ENCODE assay signal across 8 mouse cellular contexts in genomic region chr17:15375224-15375623, GRCm38 (mm10). TPM values are rescaled to one million over a fixed set of nuclear protein-coding genes. Genes with fewer than 3 reads are reported as not detected.
DNase-seq lines count a peak whose midpoint lies in the region; ATAC-seq and TF ChIP-seq lines count a peak whose summit lies in the region.

No protein-coding gene starts in this region.

- peaks cover 29% of the 10 kb centered on the region for H3K4me1 ChIP-seq in forebrain, postnatal 0 days (ENCODE audit: insufficient read depth)
- peaks cover 21% of the 10 kb centered on the region for H3K4me1 ChIP-seq in liver, embryonic 15.5 days (replicated peaks)

- H3K27me3 ChIP-seq in forebrain, postnatal 0 days (ENCODE audit: insufficient read depth, low read length), result no peaks in the 10 kb centered on the region
- peaks cover 91% of the 10 kb centered on the region for H3K27me3 ChIP-seq in liver, embryonic 15.5 days

- ATAC-seq in forebrain, postnatal 0 days, result no peak
- no peak for ATAC-seq in liver, embryonic 15.5 days (ENCODE audit: insufficient read depth)

- DNase-seq in heart, adult 8-10 months (ENCODE audit: low spot score), result peak; percentile 9
- DNase-seq in heart, postnatal 14 days, result no peak
- DNase-seq in CD4-positive, CD25-positive, alpha-beta regulatory T cell, adult 2 months (ENCODE audit: low read depth, low spot score), result peak; percentile 39
- no peak for DNase-seq in forebrain, postnatal 0 days
- DNase-seq in adrenal gland, adult 2 months, result no peak
- no peak for DNase-seq in left cerebral cortex, adult 18-20 months (ENCODE audit: low spot score in 2 of 2)
- no peak for DNase-seq in frontal cortex, postnatal 10 days (ENCODE audit: low spot score in 2 of 2)

- intact Hi-C loops in heart, postnatal 14 days (cut with DNase I), result loop anchor here (5.0 kb wide), 4 partner anchors 88 to 248 kb away; no protein-coding TSS in a partner anchor

- peak overlapping the region; percentile 81 for H3K4me3 ChIP-seq in forebrain, postnatal 0 days (ENCODE audit: low read depth, low read length)
- H3K4me3 ChIP-seq in liver, embryonic 15.5 days (replicated peaks), result peak overlapping the region; percentile 54

- no peaks in the 10 kb centered on the region for H3K9me3 ChIP-seq in forebrain, postnatal 0 days (ENCODE audit: low read length)
- H3K9me3 ChIP-seq in liver, embryonic 15.5 days (replicated peaks), result no peaks in the 10 kb centered on the region

- peak overlapping the region; percentile 90 for H3K27ac ChIP-seq in forebrain, postnatal 0 days (ENCODE audit: low read depth, low read length)
- no peak overlapping the region for H3K27ac ChIP-seq in liver, embryonic 15.5 days (replicated peaks)

- 2% methylated on average over 18 of the region's 18 CpGs for WGBS in forebrain, postnatal 0 days
- WGBS in liver, embryonic 15.5 days (ENCODE audit: insufficient replicate concordance), result under 1% methylated on average over 18 of the region's 18 CpGs

- H3K4me2 ChIP-seq in forebrain, postnatal 0 days (ENCODE audit: low read depth), result peak overlapping the region; percentile 97
- H3K4me2 ChIP-seq in liver, embryonic 15.5 days, result peak overlapping the region; percentile 63

- peak overlapping the region; percentile 84 for H3K9ac ChIP-seq in forebrain, postnatal 0 days
- peak overlapping the region; percentile 15; the same call in 1 of the 2 replicates for H3K9ac ChIP-seq in liver, embryonic 15.5 days

- peaks cover 13% of the 10 kb centered on the region for H3K36me3 ChIP-seq in forebrain, postnatal 0 days (ENCODE audit: insufficient read depth)
- H3K36me3 ChIP-seq in liver, embryonic 15.5 days (replicated peaks), result no peaks in the 10 kb centered on the region; the same call in 1 of the 2 replicates

- TF ChIP-seq CTCF in forebrain, postnatal 0 days (IDR thresholded peaks at IDR 0.05; ENCODE audit: low read depth), result no peak

RNA-seq across cellular contexts. Expression of gene Dll1, which starts 1.4 kb away (rescaled TPM):
- total RNA-seq in heart, adult 8-10 months (2022), result 1 to 10 TPM; 3.7 to 7.3 (median 5.7) TPM
- total RNA-seq in heart, postnatal 14 days (2021), result 1 to 10 TPM; 7.9 to 9.0 TPM
- 23.5 and 31.9 TPM in 2 replicates for total RNA-seq in forebrain, postnatal 0 days (2014; rRNA removed)
- 9.9 and 12.3 TPM in 2 replicates for polyA plus RNA-seq in forebrain, postnatal 0 days (2015; fragmentation: Nextera tagmentation; extraction: Ambion mirVana)
- polyA plus RNA-seq in liver, embryonic 15.5 days (2015; fragmentation: Nextera tagmentation; extraction: Ambion mirVana), result 1.1 and 1.5 TPM in 2 replicates
- total RNA-seq in adrenal gland, adult 2 months (2021), result 1 to 10 TPM; 4.2 to 4.6 TPM
- 9.8 and 12.6 TPM in 2 replicates for polyA plus RNA-seq in adrenal gland, adult 2 months (2012; rRNA removed)
- 1 to 10 TPM; 5.3 to 7.0 TPM for total RNA-seq in left cerebral cortex, adult 18-20 months (2021)

RNA-seq across cellular contexts. Expression of gene Fam120b, which starts 20.8 kb away (rescaled TPM):
- total RNA-seq in heart, adult 8-10 months (2022), result 10 to 100 TPM; 11.2 to 14.7 (median 14.2) TPM
- 10 to 100 TPM; 10.9 to 11.2 TPM for total RNA-seq in heart, postnatal 14 days (2021)
- 41.0 and 43.8 TPM in 2 replicates for total RNA-seq in forebrain, postnatal 0 days (2014; rRNA removed)
- 29.3 and 36.3 TPM in 2 replicates for polyA plus RNA-seq in forebrain, postnatal 0 days (2015; fragmentation: Nextera tagmentation; extraction: Ambion mirVana)
- 6.5 and 7.1 TPM in 2 replicates for polyA plus RNA-seq in liver, embryonic 15.5 days (2015; fragmentation: Nextera tagmentation; extraction: Ambion mirVana)
- total RNA-seq in adrenal gland, adult 2 months (2021), result 10 to 100 TPM; 19.8 to 21.8 TPM
- 6.7 and 8.5 TPM in 2 replicates for polyA plus RNA-seq in adrenal gland, adult 2 months (2012; rRNA removed)
- total RNA-seq in left cerebral cortex, adult 18-20 months (2021), result 10 to 100 TPM; 44.0 to 46.6 TPM

Comparison
In these comparisons a context has a peak if more than half of its experiments do, and no peak if none do; other contexts are left out.
1. DNase-seq: peak in heart, adult 8-10 months (single experiment) and CD4-positive, CD25-positive, alpha-beta regulatory T cell, adult 2 months (single experiment); none in heart, postnatal 14 days (0 of 2), forebrain, postnatal 0 days (single experiment), adrenal gland, adult 2 months (single experiment), left cerebral cortex, adult 18-20 months (0 of 2) and frontal cortex, postnatal 10 days (0 of 2).